Mouse (Mus musculus) brown adipose tissue, adult 24 weeks (tissue): ENCODE measurements around the gene Fam20c. TPM values are rescaled to one million over a fixed set of nuclear protein-coding genes. Genes with fewer than 3 reads are reported as not detected.
A peak's percentile ranks its signal among the peaks of the same experiment; 100 is the strongest.

Experiments used
- H3K27ac ChIP-seq: fragments of 200-500 bp; replicated peaks from 2 replicates; pipeline ENCODE4 v1.5.1; 2012; ENCODE audit warnings: low read depth, mild to moderate bottlenecking, low read length
- H3K4me1 ChIP-seq: fragments of 200-500 bp; 2 replicates; pipeline ENCODE4 v1.6.1; 2012; ENCODE audit warnings: low read length, mixed read lengths; ENCODE audit not compliant: control insufficient read depth, insufficient read depth, insufficient read length
- H3K4me3 ChIP-seq: fragments of 200-500 bp; 2 replicates; pipeline ENCODE4 v1.5.1; 2012; ENCODE audit warnings: low read depth, mild to moderate bottlenecking, low read length, moderate library complexity; ENCODE audit not compliant: insufficient read depth
- polyA plus RNA-seq: library from polyadenylated mRNA; stranded (reverse); fragments of >200 nt; gene quantifications from 2 replicates; pipeline ENCODE4 v1.2.4, GENCODE M21; 2012; ENCODE audit not compliant: missing spikeins, insufficient read depth, insufficient read length

Gene Fam20c
- polyA plus RNA-seq, 1 experiment, result 19.0 TPM

DNA sequence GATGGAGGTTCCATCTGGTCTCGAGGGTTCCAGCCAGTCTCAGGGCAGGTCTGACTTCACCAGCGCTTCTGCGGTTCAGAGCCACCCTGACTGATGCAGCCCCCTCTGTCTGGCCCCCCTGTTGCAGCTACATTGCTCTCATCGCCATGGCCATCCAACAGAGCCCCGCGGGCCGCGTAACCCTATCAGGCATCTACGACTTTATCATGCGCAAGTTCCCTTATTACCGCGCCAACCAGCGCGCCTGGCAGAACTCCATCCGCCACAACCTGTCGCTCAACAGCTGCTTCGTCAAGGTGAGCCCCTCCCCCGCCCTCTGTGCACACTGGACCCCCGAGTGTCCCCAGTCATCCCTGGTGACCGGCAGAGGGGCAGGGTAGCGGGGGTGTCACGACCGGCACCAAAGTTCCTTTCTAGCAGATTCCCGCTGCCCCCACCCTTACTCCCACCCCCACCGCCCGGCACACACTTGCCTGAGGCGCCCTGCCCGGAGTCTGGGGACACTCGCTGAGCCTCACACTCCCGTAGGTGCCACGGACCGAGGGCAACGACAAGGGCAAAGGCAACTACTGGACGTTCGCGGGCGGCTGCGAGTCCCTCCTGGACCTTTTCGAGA, 66.5 kb downstream of the Fam20c start:
- H3K4me3 ChIP-seq, result 0 out of 2 replicates have a peak overlapping the region, but pooled peaks have one; percentile 3
- H3K27ac ChIP-seq, result no peak overlapping the region

DNA sequence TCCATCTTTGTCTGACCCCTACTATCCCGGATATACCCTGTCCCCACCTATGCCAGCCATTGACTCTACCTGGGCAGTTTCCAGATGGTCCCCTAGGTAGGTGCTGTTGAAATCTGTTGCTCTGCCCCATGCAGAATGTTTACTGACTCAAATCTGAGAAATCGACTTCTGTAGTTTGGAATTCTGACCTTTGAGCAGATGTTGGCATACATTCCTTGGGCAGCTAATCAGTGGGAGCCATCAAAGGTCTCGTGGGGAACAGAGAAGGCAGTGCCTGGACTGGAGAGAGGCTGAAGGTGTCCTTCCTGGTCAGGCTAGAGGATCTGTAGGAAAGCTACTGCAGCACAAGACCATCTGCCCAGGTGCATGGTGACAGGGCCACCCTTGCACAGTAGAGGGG, 70.8 kb downstream of the Fam20c start:
- H3K4me3 ChIP-seq, result no peak overlapping the region
- H3K27ac ChIP-seq, result no peak overlapping the region
- no peaks in the 10 kb centered on the region for H3K4me1 ChIP-seq

More for the DNA sequence above, 66.5 kb downstream of the Fam20c start:
- H3K4me1 ChIP-seq, result no peaks in the 10 kb centered on the region

DNA sequence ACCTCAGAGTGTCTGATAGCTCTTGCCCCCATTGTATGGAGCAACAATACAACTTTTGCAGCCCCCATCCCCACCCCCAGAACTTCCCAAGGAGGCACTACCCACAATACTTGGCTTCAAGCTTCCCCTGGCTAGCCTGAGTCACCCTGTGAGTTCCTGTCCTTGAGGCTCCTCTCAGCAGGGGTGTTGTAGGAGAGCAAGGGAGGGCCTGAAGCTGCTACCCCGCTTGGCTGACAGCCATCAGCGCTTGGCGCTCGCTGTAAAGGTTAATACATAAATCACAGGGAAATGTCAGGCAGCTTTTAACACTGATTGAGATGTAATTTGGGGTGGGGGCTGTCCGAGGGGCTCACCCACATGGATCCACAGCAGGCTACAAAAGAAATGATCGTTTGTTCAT, 79.1 kb downstream of the Fam20c start:
- H3K27ac ChIP-seq, result no peak overlapping the region
- H3K4me3 ChIP-seq, result no peak overlapping the region
- H3K4me1 ChIP-seq, result no peaks in the 10 kb centered on the region

DNA sequence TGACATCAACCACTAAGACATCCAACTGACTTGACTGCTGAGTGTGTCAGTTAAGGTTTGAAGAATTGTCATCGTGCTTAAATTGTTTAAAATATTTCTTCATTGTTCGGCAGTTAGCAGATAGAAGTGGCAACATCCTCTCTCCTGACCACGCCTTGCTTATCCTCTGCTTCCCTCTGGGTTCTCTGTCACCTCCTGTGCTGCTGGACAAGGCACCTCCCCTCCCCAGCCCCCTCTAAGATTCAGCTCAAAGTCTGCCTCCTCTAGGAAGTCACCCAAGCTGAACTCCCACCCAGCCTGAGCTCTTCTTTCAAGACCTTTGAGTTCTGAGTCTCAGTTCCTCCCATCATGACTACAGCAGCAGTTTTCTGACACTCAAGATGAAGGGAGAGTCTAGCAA, 80.6 kb downstream of the Fam20c start:
- no peaks in the 10 kb centered on the region for H3K4me1 ChIP-seq

DNA sequence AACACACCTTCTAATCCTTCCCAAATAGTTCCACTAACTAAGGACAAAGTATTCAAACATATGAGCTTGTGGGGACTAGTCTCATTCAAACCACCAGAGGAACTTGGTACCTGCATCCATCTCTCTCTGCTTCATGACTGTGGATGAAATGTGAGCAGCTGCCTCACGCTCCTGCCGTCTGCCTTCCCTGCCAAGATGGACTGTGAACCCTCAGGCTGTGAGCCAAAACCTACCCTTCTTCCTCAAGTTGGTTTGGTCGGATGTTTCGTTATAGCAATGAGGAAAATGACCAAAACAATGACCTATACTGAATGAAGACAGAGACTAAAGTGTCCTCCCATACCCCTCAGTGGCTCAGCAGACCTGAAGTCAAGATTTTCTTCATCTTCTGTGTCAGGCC, 86.7 kb downstream of the Fam20c start:
- H3K4me1 ChIP-seq, result no peaks in the 10 kb centered on the region
- H3K27ac ChIP-seq, result no peak overlapping the region
- H3K4me3 ChIP-seq, result no peak overlapping the region

More for the DNA sequence above, 80.6 kb downstream of the Fam20c start:
- H3K4me3 ChIP-seq, result no peak overlapping the region
- H3K27ac ChIP-seq, result no peak overlapping the region

DNA sequence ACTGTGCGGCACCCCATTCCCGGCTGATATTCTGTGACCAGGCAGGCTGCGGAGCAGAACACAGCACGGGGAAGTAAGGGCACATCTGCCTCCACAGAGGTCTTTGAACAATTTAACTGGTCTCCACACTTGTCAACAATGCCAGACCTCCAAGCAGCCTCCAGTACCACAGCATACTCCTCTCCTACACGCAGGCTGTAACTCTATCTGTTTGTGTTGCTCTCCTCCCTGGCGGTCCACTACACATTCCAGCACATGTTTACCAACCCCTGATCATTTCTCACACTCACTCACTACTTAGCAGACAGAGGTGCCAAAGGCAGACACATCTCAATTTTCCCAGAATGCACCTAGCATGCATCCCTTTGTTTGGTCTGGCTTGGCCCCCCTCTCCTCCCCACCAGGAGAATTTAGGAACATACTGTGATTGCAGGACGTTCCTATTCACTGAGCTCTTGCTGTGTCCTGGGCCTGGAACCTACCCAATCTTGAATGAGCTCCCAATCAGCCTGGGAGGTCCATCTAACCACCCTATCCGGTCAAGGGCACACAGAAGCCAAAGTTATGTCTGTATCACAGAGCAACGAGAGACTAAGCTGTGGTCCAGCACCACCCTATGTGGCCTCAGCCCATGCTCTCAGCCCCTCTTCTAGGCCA, 89.0 kb downstream of the Fam20c start:
- Histone ChIP-seq H3K27ac (no peak overlapping the region), H3K4me3 (no peak overlapping the region), H3K4me1 (no peaks in the 10 kb centered on the region)

DNA sequence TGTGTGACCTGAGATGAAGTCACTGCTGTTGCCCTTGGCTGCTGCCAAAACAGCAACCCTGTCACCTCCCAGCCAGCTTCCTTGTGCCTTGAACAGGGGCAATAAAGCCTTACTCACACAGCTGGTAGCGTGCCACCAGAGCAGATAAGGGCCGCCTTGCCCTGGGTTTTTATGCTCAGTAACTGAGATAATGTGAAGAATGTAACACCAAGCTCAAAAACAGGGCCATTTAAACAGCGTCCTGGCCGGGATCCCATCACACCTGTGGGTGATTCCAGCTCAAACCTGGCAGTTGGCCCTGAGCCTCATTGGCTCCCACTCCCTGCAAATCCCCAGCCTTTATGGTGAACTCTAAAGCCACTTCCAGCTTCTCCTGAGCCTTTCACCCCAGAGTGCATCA, 92.2 kb downstream of the Fam20c start:
- Histone ChIP-seq H3K27ac (no peak overlapping the region), H3K4me1 (no peaks in the 10 kb centered on the region), H3K4me3 (no peak overlapping the region)

DNA sequence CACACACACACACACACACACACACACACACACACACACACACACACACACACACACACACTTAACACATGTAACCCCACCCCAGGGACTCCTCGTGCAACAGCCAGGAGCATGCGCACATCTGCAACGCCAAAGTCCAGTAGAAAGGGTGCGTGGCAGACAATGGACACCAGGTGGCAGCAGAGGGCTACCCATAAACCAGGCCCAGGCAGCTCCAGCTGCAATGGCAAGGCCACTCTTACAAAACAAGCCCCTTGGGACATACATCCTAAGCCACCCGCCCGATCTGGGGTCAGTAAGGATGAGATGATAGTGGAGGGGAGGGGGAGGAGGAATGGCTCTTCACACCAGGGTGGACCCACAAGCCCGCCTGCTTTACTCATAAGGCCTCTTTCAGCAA, 93.8 kb downstream of the Fam20c start:
- no peak overlapping the region for H3K27ac ChIP-seq
- no peaks in the 10 kb centered on the region for H3K4me1 ChIP-seq

DNA sequence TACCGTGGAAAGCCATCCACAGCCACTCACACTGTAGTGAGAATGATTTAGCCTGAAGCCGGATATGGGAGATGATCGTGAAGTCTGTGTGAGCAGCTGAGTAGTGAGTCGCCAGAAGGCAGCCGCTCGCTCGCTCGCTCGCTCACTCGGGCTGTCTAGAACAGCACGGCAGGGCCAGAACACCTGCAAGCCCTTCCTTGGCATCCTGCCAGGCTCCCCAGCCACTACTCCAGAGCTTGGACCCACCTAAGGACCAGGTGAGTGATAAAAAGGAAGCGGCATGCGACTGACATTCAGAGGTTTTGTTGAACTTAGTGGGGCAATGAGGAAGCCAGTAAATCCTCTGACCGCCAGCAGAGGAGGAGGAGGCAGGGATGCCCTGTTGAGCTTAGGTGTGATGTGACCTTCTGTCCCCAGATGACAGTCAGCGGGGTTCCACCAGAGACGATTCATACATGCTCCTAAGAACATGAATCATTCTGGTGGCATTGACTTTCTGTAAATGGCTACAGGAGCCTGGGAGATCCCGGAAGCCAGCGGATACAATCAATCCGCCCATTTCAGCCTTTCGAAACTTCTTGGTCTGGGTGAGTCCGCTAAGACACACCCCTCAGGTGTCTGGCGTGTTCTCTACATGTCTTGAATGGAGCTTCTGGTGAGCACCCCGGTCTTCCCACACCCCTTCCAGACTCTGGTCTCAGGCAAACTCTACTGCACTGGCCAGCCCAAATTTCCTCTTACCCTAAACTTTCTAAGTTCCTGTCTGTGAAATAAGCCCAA, 95.6 kb downstream of the Fam20c start:
- Histone ChIP-seq H3K4me1 (no peaks in the 10 kb centered on the region), H3K4me3 (no peak overlapping the region), H3K27ac (no peak overlapping the region)

More for the DNA sequence above, 93.8 kb downstream of the Fam20c start:
- no peak overlapping the region for H3K4me3 ChIP-seq

DNA sequence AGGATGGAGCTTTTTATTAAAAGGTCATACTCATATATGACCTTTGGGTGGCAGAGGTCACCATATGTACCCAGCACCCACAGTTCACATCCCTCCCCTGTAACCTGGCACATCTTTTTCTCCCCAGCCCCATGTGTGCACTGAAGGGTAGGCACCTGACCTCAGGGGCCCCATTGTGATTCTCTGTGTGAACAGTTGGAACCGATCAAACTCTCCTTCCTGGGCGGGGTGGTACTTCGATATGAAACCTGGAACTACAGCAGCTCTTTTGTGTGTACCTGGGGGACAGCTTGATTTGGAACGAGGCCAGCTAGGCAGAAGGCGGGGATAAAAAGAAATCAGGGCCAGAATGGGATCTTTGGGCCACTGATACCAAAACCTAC, 96.1 kb downstream of the Fam20c start:
- Histone ChIP-seq H3K27ac (no peak overlapping the region), H3K4me1 (no peaks in the 10 kb centered on the region), H3K4me3 (no peak overlapping the region)

DNA sequence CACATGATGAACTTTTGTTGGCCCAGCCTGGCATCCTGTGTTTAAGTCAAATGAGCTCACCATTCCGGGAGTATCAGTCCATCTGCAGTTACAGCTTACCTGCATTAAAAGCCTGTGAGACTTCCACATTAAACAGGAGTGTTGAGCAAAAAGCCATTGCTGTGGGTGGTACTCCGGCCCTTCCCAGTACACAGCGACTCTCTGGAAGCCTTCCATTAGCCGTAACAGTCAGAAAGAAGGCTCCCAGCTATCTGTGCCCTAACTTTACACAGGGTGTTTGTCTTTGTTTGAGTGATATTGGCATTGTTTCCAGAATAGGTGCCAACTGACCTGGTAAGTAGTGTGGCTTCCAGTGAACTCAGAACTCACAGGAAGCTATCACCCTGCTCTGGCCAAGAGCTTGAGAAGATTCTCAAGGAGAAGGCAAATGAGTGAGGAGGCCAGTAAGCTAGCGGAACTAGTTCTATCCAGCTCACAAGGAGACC, 97.0 kb downstream of the Fam20c start:
- Histone ChIP-seq H3K4me3 (no peak overlapping the region), H3K4me1 (no peaks in the 10 kb centered on the region), H3K27ac (no peak overlapping the region)

DNA sequence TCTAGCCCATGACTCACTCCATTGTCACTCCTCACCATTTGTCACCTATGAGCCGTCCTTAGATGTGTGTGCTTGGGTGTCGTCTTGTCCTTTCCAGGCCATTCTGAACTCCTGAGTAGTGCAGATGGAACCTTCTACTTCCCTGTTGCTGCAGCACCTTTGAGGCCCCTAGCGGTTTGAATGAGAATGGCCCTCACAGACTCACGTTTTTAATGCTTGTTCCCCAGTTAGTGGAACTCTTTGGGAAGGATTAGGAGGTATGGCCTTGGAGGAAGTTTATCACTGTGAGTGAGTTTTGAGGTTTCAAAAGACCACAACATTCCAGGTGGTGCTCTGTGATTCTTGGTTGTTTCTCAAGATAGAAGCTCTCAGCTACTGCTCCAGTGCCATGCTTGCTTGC, 97.8 kb downstream of the Fam20c start:
- no peak overlapping the region for H3K4me3 ChIP-seq
- no peaks in the 10 kb centered on the region for H3K4me1 ChIP-seq

DNA sequence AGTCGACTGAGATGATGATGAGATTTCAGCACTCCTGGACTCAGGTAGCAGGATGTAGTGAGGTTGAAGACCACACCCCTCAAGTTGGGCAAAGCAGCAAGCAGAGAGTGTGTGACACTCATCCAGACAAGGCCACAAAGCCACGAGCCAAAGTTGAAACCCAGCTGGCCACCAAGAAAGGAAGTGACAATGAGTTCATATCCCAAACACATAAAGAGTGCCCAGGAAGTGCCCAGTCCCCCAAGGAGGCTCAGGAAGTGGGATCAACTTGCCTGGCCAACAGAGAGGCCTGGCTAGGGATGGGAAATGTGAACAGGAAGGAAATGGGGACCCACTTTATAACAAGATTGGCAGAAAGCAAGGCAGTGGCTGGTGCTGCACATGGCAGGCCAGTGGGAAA, 99.0 kb downstream of the Fam20c start:
- no peak overlapping the region for H3K4me3 ChIP-seq
- no peak overlapping the region for H3K27ac ChIP-seq
- no peaks in the 10 kb centered on the region for H3K4me1 ChIP-seq

More for the DNA sequence above, 97.8 kb downstream of the Fam20c start:
- H3K27ac ChIP-seq, result no peak overlapping the region

DNA sequence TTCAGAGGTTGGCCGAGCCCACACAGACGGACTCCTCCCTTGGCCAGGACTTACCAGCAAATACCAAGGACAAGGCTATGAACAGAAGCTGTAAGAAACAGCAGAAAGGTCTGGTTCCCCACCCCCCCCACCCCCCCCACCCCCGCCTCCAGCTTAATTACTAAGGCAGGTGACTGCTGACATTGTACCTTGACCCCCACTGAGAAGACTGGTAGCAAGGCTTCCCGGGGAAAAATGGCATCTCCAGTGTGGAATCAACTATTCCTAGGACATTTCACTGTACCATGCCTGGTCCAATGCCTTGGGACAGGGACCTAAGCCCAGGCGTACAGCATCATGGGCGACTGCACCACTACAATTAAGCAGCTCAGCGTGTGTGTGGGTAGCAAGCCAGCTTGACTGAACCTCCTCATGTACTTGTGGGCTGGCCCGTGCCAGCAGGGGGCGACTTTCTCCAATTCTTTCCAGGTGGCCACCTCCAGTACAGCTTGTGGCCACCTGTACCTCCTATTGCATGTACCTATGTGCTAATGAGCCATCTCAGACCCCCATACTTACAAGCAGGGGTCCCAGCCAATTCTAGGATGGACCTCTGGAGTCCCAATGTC, 102.8 kb downstream of the Fam20c start:
- Histone ChIP-seq H3K4me1 (no peaks in the 10 kb centered on the region), H3K4me3 (no peak overlapping the region), H3K27ac (no peak overlapping the region)

DNA sequence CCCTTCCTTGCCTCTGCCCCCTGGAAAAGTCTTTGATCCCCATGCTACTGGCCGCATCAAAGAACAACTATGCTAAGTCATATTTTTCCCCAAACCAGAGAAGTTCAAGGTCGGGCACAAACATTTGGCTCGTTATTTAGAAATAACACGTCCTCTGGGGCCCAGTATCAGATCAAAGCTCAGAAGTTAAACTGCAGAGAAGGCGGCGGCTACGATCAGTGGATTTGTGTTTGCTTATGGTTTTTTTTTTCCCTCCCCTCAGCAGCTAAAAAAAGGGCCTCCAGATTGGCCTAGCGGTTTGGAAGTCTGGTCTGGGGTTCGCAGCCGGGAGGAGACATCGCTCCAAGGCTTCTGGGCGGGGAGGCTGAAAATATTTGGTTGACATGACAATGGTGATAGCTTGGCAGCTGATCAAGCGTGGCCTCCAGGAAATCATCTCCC, 103.5 kb downstream of the Fam20c start:
- Histone ChIP-seq H3K27ac (no peak overlapping the region), H3K4me1 (no peaks in the 10 kb centered on the region), H3K4me3 (no peak overlapping the region)
